Mouse (Mus musculus): ENCODE data around the gene Shroom4. TPM values are rescaled to one million over a fixed set of nuclear protein-coding genes. Genes with fewer than 3 reads are reported as not detected.

Shroom4 gene
- 2.8 and 3.0 TPM in 2 replicates for polyA plus RNA-seq (2014; fragmentation: Nextera tagmentation; extraction: Ambion mirVana)

- WGBS: 11% methylated on average over 54 of the region's 55 CpGs
- Histone ChIP-seq H3K27ac (ENCODE audit: low read depth, low read length) (no peak within 1 kb of the TSS), H3K4me1 (replicated peaks; ENCODE audit: control insufficient read depth, insufficient read depth, low read length) (no peaks in the 10 kb centered on the region; the same call in 1 of the 2 replicates), H3K36me3 (ENCODE audit: control insufficient read depth, insufficient read depth, low read length) (no peaks in the 10 kb centered on the region), H3K4me3 (ENCODE audit: low read depth, low read length) (peak within 1 kb of the TSS; percentile 55), H3K27me3 (replicated peaks; ENCODE audit: control insufficient read depth, insufficient read depth, low read length) (peaks cover 4% of the 10 kb centered on the region; the same call in 1 of the 2 replicates), H3K4me2 (peak within 1 kb of the TSS; percentile 76), H3K9ac (ENCODE audit: low read depth, low read length) (peak within 1 kb of the TSS; percentile 30; the same call in 1 of the 2 replicates), H3K9me3 (ENCODE audit: control insufficient read depth, low read length) (no peaks in the 10 kb centered on the region)
- ATAC-seq (replicated peaks; ENCODE audit: low FRiP score) (peak; percentile 83), DNase-seq (ENCODE audit: low spot score) (peak; percentile 68)
These were observed at the start of gene Shroom4 for GRCm38 (mm10) chrX:6399626-6400397. Gene Shroom4 (plus strand): TSS chrX:6399854.

- ATAC-seq (replicated peaks; ENCODE audit: low FRiP score): no peak
- no peaks in the 10 kb centered on the region for H3K9me3 ChIP-seq (ENCODE audit: control insufficient read depth, low read length)
- H3K4me2 ChIP-seq: no peak overlapping the region
- H3K4me1 ChIP-seq (replicated peaks; ENCODE audit: control insufficient read depth, insufficient read depth, low read length): no peaks in the 10 kb centered on the region
- no peaks in the 10 kb centered on the region for H3K36me3 ChIP-seq (ENCODE audit: control insufficient read depth, insufficient read depth, low read length)
- no peak overlapping the region for H3K9ac ChIP-seq (ENCODE audit: low read depth, low read length)
- WGBS: 68% methylated on average over 3 of the region's 3 CpGs
- no peak overlapping the region for H3K27ac ChIP-seq (ENCODE audit: low read depth, low read length)
- no peak for DNase-seq (ENCODE audit: low spot score)
- no peaks in the 10 kb centered on the region for H3K27me3 ChIP-seq (replicated peaks; ENCODE audit: control insufficient read depth, insufficient read depth, low read length)
- no peak overlapping the region for H3K4me3 ChIP-seq (ENCODE audit: low read depth, low read length)
These were observed 42.8 kb upstream of the Shroom4 start for GRCm38 (mm10) chrX:6356876-6357275.

- ATAC-seq (replicated peaks; ENCODE audit: low FRiP score) (no peak), DNase-seq (ENCODE audit: low spot score) (no peak)
- Histone ChIP-seq H3K27ac (ENCODE audit: low read depth, low read length) (no peak overlapping the region), H3K4me1 (replicated peaks; ENCODE audit: control insufficient read depth, insufficient read depth, low read length) (no peaks in the 10 kb centered on the region), H3K9ac (ENCODE audit: low read depth, low read length) (no peak overlapping the region), H3K9me3 (ENCODE audit: control insufficient read depth, low read length) (no peaks in the 10 kb centered on the region), H3K27me3 (replicated peaks; ENCODE audit: control insufficient read depth, insufficient read depth, low read length) (no peaks in the 10 kb centered on the region), H3K4me3 (ENCODE audit: low read depth, low read length) (no peak overlapping the region), H3K4me2 (no peak overlapping the region), H3K36me3 (ENCODE audit: control insufficient read depth, insufficient read depth, low read length) (no peaks in the 10 kb centered on the region)
- WGBS: 72% methylated on average over 6 of the region's 6 CpGs
These were observed 42.0 kb upstream of the Shroom4 start for GRCm38 (mm10) chrX:6357503-6358114.

GRCm38 (mm10) chrX:6368822-6369221 is 30.8 kb upstream of the Shroom4 start:
- H3K4me2 ChIP-seq: no peak overlapping the region
- ATAC-seq (replicated peaks; ENCODE audit: low FRiP score): no peak
- 29% methylated on average over 1 of the region's 1 CpGs for WGBS

GRCm38 (mm10) chrX:6370706-6371105 is 28.9 kb upstream of the Shroom4 start:
- Histone ChIP-seq H3K9ac (ENCODE audit: low read depth, low read length) (no peak overlapping the region), H3K36me3 (ENCODE audit: control insufficient read depth, insufficient read depth, low read length) (no peaks in the 10 kb centered on the region), H3K4me1 (replicated peaks; ENCODE audit: control insufficient read depth, insufficient read depth, low read length) (no peaks in the 10 kb centered on the region), H3K27me3 (replicated peaks; ENCODE audit: control insufficient read depth, insufficient read depth, low read length) (no peaks in the 10 kb centered on the region), H3K27ac (ENCODE audit: low read depth, low read length) (no peak overlapping the region), H3K4me2 (no peak overlapping the region), H3K9me3 (ENCODE audit: control insufficient read depth, low read length) (no peaks in the 10 kb centered on the region), H3K4me3 (ENCODE audit: low read depth, low read length) (no peak overlapping the region)
- 81% methylated on average over 3 of the region's 3 CpGs for WGBS
- no peak for ATAC-seq (replicated peaks; ENCODE audit: low FRiP score)
- no peak for DNase-seq (ENCODE audit: low spot score)

More at GRCm38 (mm10) chrX:6368822-6369221, 30.8 kb upstream of the Shroom4 start:
- no peaks in the 10 kb centered on the region for H3K27me3 ChIP-seq (replicated peaks; ENCODE audit: control insufficient read depth, insufficient read depth, low read length)
- no peak overlapping the region for H3K9ac ChIP-seq (ENCODE audit: low read depth, low read length)
- no peaks in the 10 kb centered on the region for H3K4me1 ChIP-seq (replicated peaks; ENCODE audit: control insufficient read depth, insufficient read depth, low read length)
- H3K36me3 ChIP-seq (ENCODE audit: control insufficient read depth, insufficient read depth, low read length): no peaks in the 10 kb centered on the region
- no peaks in the 10 kb centered on the region for H3K9me3 ChIP-seq (ENCODE audit: control insufficient read depth, low read length)
- H3K27ac ChIP-seq (ENCODE audit: low read depth, low read length): no peak overlapping the region
- H3K4me3 ChIP-seq (ENCODE audit: low read depth, low read length): no peak overlapping the region
- DNase-seq (ENCODE audit: low spot score): no peak

GRCm38 (mm10) chrX:6393861-6394260 is 5.8 kb upstream of the Shroom4 start:
- no peak for ATAC-seq (replicated peaks; ENCODE audit: low FRiP score)
- WGBS: 50% methylated on average over 1 of the region's 1 CpGs
- no peaks in the 10 kb centered on the region for H3K9me3 ChIP-seq (ENCODE audit: control insufficient read depth, low read length)

GRCm38 (mm10) chrX:6399193-6399592 is 461 bp upstream of the Shroom4 start:
- 38% methylated on average over 1 of the region's 1 CpGs for WGBS

More at GRCm38 (mm10) chrX:6393861-6394260, 5.8 kb upstream of the Shroom4 start:
- Histone ChIP-seq H3K27ac (ENCODE audit: low read depth, low read length) (no peak overlapping the region), H3K27me3 (replicated peaks; ENCODE audit: control insufficient read depth, insufficient read depth, low read length) (no peaks in the 10 kb centered on the region), H3K36me3 (ENCODE audit: control insufficient read depth, insufficient read depth, low read length) (no peaks in the 10 kb centered on the region), H3K4me2 (no peak overlapping the region), H3K4me1 (replicated peaks; ENCODE audit: control insufficient read depth, insufficient read depth, low read length) (no peaks in the 10 kb centered on the region; the same call in 1 of the 2 replicates), H3K4me3 (ENCODE audit: low read depth, low read length) (no peak overlapping the region), H3K9ac (ENCODE audit: low read depth, low read length) (no peak overlapping the region)
- DNase-seq (ENCODE audit: low spot score): no peak

GRCm38 (mm10) chrX:6400398-6401020 is 855 bp downstream of the Shroom4 start:
- peak overlapping the region; percentile 30; the same call in 1 of the 2 replicates for H3K9ac ChIP-seq (ENCODE audit: low read depth, low read length)

More at GRCm38 (mm10) chrX:6399193-6399592, 461 bp upstream of the Shroom4 start:
- Histone ChIP-seq H3K9me3 (ENCODE audit: control insufficient read depth, low read length) (no peaks in the 10 kb centered on the region), H3K36me3 (ENCODE audit: control insufficient read depth, insufficient read depth, low read length) (no peaks in the 10 kb centered on the region), H3K4me1 (replicated peaks; ENCODE audit: control insufficient read depth, insufficient read depth, low read length) (no peaks in the 10 kb centered on the region; the same call in 1 of the 2 replicates), H3K4me2 (peak overlapping the region; percentile 76), H3K27me3 (replicated peaks; ENCODE audit: control insufficient read depth, insufficient read depth, low read length) (peaks cover 4% of the 10 kb centered on the region; the same call in 1 of the 2 replicates), H3K27ac (ENCODE audit: low read depth, low read length) (no peak overlapping the region), H3K4me3 (ENCODE audit: low read depth, low read length) (peak overlapping the region; percentile 55), H3K9ac (ENCODE audit: low read depth, low read length) (no peak overlapping the region)
- DNase-seq (ENCODE audit: low spot score) (no peak), ATAC-seq (replicated peaks; ENCODE audit: low FRiP score) (0 out of 2 replicates have a peak, but pooled peaks have one; percentile 10)

More at GRCm38 (mm10) chrX:6400398-6401020, 855 bp downstream of the Shroom4 start:
- peak overlapping the region; percentile 55 for H3K4me3 ChIP-seq (ENCODE audit: low read depth, low read length)
- peak; percentile 38 for DNase-seq (ENCODE audit: low spot score)
- H3K4me2 ChIP-seq: peak overlapping the region; percentile 76
- no peaks in the 10 kb centered on the region; the same call in 1 of the 2 replicates for H3K4me1 ChIP-seq (replicated peaks; ENCODE audit: control insufficient read depth, insufficient read depth, low read length)
- H3K27me3 ChIP-seq (replicated peaks; ENCODE audit: control insufficient read depth, insufficient read depth, low read length): peaks cover 4% of the 10 kb centered on the region; the same call in 1 of the 2 replicates
- no peaks in the 10 kb centered on the region for H3K36me3 ChIP-seq (ENCODE audit: control insufficient read depth, insufficient read depth, low read length)
- H3K9me3 ChIP-seq (ENCODE audit: control insufficient read depth, low read length): no peaks in the 10 kb centered on the region
- 15% methylated on average over 35 of the region's 49 CpGs for WGBS
- no peak overlapping the region for H3K27ac ChIP-seq (ENCODE audit: low read depth, low read length)
- 0 out of 2 replicates have a peak, but pooled peaks have one; percentile 22 for ATAC-seq (replicated peaks; ENCODE audit: low FRiP score)
